Mouse (Mus musculus) brain, embryonic 18.5 days (tissue): ENCODE results near the gene Fastk.

Experiments used
- DNase-seq: peaks from one replicate; pipeline ENCODE4 v3.0.0-alpha.2; 2012; ENCODE audit warnings: low read depth, low spot score

Gene Fastk

DNA sequence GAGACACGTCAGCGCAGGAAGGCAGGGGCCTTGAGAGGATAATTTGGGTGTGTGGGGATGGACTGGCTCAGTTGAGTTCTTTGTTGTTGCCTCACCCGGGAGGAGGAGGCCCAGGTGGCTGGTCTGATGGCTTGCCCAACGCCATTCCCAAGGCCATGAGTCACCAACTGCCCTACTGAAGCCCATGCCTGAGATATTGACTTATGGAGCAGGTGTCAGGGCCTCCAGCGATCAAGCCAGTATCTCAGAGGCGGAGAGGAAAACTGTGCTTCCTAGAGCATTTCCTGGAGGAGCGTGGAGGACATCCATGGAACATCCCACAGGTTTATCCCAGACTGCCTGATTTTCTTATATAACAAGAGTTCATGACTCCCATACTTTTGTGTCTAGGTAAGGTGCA, 52.4 kb downstream of the Fastk start:
- DNase-seq, result no peak

DNA sequence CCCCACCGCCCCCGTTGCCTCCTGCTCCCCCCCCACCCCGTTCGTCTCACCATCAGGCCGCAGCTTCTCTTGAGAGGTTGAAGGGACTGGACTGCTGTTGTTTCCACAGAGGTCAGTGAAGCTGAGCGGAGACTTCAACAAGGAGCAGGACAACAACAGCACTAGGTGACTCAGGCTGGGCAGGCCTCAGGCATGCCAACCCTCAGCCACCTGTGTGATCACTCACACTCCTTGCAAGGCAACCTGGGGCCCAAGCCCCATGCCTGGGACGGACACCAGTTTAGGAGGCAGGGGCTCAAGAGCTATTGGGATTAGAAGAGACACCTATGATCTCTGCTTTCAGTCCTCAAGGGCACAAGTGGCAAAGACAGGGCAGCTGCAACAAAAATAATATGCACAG, 53.2 kb downstream of the Fastk start, which contains the start of gene Atg9b:
Gene Atg9b, minus strand, starts transcription at position 280 of the 400 bp plus-strand sequence.
- no peak for DNase-seq

DNA sequence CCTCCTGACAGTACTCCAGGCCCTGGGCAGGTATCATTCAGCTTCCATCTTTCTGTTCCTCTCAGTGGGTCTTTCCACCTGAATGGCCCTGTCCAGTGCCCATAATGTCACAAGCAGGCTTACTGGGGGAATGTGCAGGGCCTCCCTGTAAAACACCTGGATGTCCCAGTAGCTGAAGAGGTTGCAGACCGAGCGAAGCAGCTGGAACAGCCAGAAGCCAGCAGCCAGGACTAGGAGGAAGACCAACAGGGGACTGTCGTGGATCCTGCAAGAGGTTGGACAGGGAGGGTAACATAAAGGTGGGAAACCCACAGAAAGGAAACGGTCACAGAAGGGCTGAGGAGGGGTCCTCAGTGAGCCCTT, 55.4 kb downstream of the Fastk start:
- no peak for DNase-seq

DNA sequence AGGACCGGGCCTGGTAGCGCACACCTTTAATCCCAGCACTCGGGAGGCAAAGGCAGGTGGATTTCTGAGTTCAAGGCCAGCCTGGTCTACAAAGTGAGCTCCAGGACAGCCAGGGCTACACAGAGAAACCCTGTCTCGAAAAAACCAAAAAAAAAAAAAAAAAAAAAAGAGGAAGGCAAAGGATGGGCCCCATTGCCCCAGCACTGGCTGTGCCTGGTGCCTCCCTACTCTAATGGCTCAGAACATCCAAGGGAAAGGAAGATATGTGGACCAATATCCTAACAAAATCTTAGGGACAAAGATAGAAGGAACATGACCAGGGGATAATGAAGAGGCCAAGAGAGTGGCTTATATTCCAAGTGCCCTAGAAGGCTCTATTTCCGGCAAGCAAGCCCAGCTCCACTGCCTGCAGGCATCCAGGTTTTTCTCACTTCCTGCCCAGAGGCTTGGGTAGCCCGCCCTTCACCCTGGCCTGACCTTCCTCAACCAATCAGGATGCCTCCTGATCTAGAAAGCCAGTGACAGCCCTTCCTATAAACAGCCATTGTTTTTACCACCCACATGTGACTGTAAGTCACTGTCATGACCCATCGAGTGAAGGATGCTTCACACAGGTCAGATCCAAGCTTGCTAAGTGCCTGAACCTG, 56.0 kb downstream of the Fastk start:
- no peak for DNase-seq
